Mouse (Mus musculus) erythroblast, embryonic 14.5 days (primary cell): ENCODE measurements around the gene Gapt. TPM values are rescaled to one million over a fixed set of nuclear protein-coding genes. Genes with fewer than 3 reads are reported as not detected.
A peak's percentile ranks its signal among the peaks of the same experiment; 100 is the strongest.
"Not testable (repeated sequence)": the region's sequence is repeated elsewhere in the genome, so short reads cannot be mapped to it uniquely, and the experiment has no call there.

Experiments
- H3K27me3 ChIP-seq: 2 replicates; pipeline ENCODE4 v1.6.1; 2012; ENCODE audit warnings: inconsistent platforms; ENCODE audit not compliant: control insufficient read depth
- H3K36me3 ChIP-seq: 2 replicates; pipeline ENCODE4 v1.6.1; 2012; ENCODE audit warnings: mild to moderate bottlenecking, inconsistent platforms; ENCODE audit not compliant: control insufficient read depth
- H3K4me1 ChIP-seq: 2 replicates; pipeline ENCODE4 v1.6.1; 2012; ENCODE audit warnings: inconsistent platforms; ENCODE audit not compliant: control insufficient read depth
- H3K4me3 ChIP-seq: replicated peaks from 2 replicates; pipeline ENCODE3; 2012; ENCODE audit warnings: moderate library complexity, mild to moderate bottlenecking, inconsistent platforms
- H3K9me3 ChIP-seq: 2 replicates; pipeline ENCODE4 v1.6.1; 2012; ENCODE audit warnings: low read length, inconsistent platforms, mixed read lengths; ENCODE audit not compliant: control insufficient read depth
- GATA1 ChIP-seq: IDR thresholded peaks from 2 replicates; pipeline ENCODE4 v1.6.1; 2012; ENCODE audit warnings: low read length, inconsistent platforms, mixed read lengths
- TAL1 ChIP-seq: IDR thresholded peaks from 3 replicates; pipeline ENCODE4 v1.6.1; 2012; ENCODE audit warnings: low read length, inconsistent platforms, mixed read lengths
- polyA plus RNA-seq: library from polyadenylated mRNA; stranded (reverse); fragments of >175 nt; gene quantifications from 2 replicates; pipeline ENCODE4 v1.2.3, GENCODE M21; 2012

Gene Gapt
- polyA plus RNA-seq = not detected in 2 replicates

DNA sequence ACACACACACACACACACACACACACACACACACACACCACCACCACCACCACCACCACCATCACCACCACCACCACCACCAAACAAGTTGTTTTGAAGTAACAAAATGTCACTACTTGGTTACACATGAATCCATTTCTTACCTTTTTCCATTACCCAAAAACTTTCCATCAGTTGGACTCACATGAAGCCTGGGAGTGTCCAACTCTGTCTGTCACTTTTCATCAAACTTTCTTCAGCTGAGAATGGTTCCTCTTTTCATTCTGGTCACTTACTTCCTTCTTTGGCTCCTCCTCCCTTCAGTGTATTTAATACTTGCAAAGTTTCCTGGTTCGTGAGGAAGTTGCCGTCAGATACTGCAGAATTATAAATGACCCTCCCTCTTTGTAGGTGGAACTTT, at the start of gene Gapt:
Gapt (minus strand) TSS at position 259 of the 400 bp plus-strand sequence.
- H3K4me3 ChIP-seq = no peak within 1 kb of the TSS
- TF ChIP-seq GATA1 (no peak), TAL1 (no peak)
- no peaks in the 10 kb centered on the region for H3K4me1 ChIP-seq
- no peaks in the 10 kb centered on the region for H3K36me3 ChIP-seq
- no peaks in the 10 kb centered on the region for H3K27me3 ChIP-seq
- H3K9me3 ChIP-seq = peaks cover 2% of the 10 kb centered on the region; the same call in 1 of the 2 replicates

DNA sequence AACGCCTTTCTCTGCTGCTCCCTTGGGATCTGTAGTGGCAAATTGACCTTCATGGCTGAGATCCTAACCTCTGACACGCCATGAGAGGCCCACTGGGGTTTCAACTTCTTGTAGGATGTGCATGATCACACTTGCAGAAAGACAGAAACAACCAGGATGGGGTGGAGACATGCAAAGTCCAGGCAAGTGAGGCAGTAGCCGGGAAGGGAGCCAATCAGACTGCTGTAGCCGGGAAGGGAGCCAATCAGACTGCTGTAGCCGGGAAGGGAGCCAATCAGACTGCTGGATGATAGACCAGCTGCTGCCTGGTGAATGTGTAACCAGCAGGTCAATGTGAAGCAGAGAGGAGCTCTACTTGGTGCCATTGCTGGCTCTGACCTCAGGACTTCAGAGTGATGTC, 49.2 kb upstream of the Gapt start:
- Histone ChIP-seq H3K4me3 (no peak overlapping the region), H3K9me3 (no peaks in the 10 kb centered on the region), H3K27me3 (no peaks in the 10 kb centered on the region), H3K36me3 (no peaks in the 10 kb centered on the region), H3K4me1 (no peaks in the 10 kb centered on the region)
- no peak for TF ChIP-seq GATA1
- TF ChIP-seq TAL1 = no peak

DNA sequence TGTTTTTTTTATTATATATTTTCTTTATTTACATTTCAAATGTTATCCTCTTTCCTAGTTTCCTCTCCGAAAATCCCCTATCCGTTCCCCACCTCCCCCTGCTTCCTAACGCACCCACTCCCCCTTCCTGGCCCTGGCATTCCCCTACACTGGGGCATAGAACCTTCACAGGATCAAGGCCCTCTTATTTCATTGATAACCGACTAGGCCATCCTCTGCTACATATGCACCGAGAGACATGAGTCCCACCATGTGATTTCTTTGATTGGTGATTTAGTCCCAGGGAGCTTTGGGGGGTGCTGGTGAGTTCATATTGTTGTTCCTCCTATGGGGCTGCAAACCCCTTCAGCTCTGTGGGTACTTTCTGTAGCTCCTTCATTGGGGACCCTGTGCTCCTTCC, 47.7 kb upstream of the Gapt start:
- not testable (repeated sequence) for H3K9me3 ChIP-seq

DNA sequence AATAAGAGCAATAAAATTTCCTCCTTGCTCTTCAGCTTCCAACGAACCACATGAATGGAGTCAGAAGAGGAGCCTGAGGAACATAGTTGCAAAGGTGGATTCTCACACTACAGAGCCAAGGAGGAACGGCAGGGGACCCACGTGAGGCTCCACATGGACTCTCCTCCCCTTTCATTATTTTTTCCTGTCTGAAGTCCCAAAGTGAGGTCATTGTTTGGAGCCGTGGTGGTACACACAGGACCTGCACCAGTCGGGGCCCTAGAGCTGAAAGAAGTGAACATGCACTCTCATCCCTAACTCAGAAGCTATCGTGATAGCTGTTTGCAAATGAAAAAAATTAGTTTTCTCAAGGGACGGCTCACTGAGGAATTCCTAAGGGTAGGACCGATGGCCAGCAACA, 47.1 kb upstream of the Gapt start:
- Histone ChIP-seq H3K36me3 (no peaks in the 10 kb centered on the region; the same call in 1 of the 2 replicates), H3K27me3 (no peaks in the 10 kb centered on the region), H3K9me3 (no peaks in the 10 kb centered on the region), H3K4me3 (no peak overlapping the region), H3K4me1 (no peaks in the 10 kb centered on the region)
- no peak for TF ChIP-seq GATA1
- TF ChIP-seq TAL1 = no peak

More for the DNA sequence above, 47.7 kb upstream of the Gapt start:
- H3K4me1 ChIP-seq, H3K27me3 ChIP-seq, H3K36me3 ChIP-seq, H3K4me3 ChIP-seq: not testable (repeated sequence)

DNA sequence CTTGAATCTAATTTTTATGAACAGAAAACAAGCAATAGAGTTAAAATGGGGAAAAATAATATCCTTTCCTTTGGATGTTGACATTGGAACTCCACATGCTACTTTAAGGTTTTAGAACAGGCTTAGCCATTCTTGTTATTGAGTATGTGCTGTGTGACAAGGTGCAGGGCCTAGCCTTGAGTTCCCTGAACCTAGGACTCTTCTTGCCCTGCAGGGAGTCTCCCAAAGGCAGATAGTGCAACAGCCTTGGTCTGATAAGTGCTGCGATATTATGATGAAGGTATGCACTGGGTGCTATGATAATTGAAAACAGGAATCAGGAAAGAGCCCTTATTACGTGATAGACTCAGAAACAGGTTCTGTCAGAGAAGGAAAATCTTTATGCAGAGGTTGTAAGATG, 44.9 kb upstream of the Gapt start:
- H3K27me3 ChIP-seq = peaks cover 2% of the 10 kb centered on the region
- H3K4me3 ChIP-seq = no peak overlapping the region
- H3K36me3 ChIP-seq = no peaks in the 10 kb centered on the region; the same call in 1 of the 2 replicates
- H3K4me1 ChIP-seq = no peaks in the 10 kb centered on the region
- no peaks in the 10 kb centered on the region for H3K9me3 ChIP-seq
- no peak for TF ChIP-seq TAL1
- no peak for TF ChIP-seq GATA1

DNA sequence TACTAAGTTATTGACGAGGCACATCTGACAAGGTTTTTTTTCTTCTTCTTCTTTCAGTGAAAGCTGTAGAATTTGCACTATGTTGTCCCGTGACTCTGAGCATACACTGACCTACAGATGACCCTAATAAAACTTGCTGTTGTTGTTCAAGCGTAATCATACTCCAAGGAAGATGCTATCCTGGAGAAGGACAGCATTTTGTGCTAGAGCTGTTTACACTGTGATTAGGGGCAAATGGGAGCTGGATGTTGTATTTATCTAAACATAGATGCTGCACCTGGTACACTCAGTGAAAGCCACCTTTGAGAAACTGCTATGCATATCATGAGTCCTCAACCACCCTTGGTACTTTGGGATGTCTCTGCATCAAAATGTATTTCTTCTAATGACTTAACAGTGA, 44.4 kb upstream of the Gapt start:
- no peaks in the 10 kb centered on the region for H3K9me3 ChIP-seq

DNA sequence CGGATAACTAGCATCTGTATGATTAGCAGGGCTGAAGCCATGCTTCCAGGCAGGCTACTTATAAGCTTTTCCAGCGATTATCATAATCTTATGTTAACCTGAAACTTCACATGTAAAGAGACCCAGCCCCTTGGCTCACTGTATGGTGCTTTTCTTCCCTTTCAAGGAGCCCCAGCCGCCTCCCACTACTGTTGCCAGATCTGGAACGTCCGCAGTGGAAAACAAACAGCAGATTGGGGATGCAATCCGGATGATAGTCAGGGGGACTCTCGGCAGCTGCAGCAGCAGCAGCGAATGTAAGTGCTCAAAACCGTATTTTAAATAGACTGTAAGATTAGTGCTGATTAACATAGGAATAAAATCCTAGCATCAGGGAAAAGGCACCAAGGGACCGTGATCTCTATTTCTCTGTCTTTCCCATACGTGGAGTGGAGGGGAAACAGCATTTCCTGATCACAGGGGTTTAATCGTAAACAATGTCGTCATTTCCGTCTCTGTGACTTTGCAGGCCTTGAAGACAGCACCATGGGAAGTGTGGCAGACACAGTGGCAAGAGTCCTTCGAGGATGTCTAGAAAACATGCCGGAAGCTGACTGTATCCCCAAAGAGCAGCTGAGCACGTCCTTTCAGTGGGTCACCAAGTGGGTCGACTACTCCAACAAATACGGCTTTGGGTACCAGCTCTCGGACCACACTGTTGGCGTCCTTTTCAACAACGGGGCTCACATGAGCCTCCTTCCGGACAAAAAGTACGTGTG, 41.7 kb upstream of the Gapt start:
- Histone ChIP-seq H3K36me3 (no peaks in the 10 kb centered on the region; the same call in 1 of the 2 replicates), H3K27me3 (peaks cover 33% of the 10 kb centered on the region), H3K9me3 (peaks cover 2% of the 10 kb centered on the region; the same call in 1 of the 2 replicates), H3K4me3 (no peak overlapping the region), H3K4me1 (peaks cover 13% of the 10 kb centered on the region)
- no peak for TF ChIP-seq TAL1
- no peak for TF ChIP-seq GATA1

More for the DNA sequence above, 44.4 kb upstream of the Gapt start:
- TF ChIP-seq TAL1 (no peak), GATA1 (no peak)
- Histone ChIP-seq H3K36me3 (no peaks in the 10 kb centered on the region; the same call in 1 of the 2 replicates), H3K4me3 (no peak overlapping the region), H3K27me3 (peaks cover 6% of the 10 kb centered on the region), H3K4me1 (no peaks in the 10 kb centered on the region)

DNA sequence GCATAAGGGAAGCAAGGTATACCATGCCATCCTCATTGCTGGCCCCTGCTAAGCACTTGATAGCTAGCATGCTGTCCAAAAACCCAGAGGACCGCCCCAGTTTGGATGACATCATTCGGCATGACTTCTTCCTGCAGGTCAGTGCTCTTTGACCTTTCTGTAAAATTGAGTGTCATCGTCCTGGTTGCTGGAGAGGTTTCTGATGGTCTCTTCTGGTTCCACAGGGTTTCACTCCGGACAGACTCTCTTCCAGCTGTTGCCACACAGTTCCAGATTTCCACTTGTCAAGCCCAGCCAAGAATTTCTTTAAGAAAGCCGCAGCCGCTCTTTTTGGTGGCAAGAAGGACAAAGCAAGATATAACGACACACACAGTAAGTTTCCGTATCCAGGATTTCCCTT, 40.8 kb upstream of the Gapt start:
- TF ChIP-seq GATA1 = no peak
- no peak for TF ChIP-seq TAL1
- H3K4me1 ChIP-seq = peaks cover 13% of the 10 kb centered on the region
- peaks cover 2% of the 10 kb centered on the region; the same call in 1 of the 2 replicates for H3K9me3 ChIP-seq
- no peak overlapping the region for H3K4me3 ChIP-seq
- H3K27me3 ChIP-seq = peaks cover 38% of the 10 kb centered on the region
- no peaks in the 10 kb centered on the region; the same call in 1 of the 2 replicates for H3K36me3 ChIP-seq

DNA sequence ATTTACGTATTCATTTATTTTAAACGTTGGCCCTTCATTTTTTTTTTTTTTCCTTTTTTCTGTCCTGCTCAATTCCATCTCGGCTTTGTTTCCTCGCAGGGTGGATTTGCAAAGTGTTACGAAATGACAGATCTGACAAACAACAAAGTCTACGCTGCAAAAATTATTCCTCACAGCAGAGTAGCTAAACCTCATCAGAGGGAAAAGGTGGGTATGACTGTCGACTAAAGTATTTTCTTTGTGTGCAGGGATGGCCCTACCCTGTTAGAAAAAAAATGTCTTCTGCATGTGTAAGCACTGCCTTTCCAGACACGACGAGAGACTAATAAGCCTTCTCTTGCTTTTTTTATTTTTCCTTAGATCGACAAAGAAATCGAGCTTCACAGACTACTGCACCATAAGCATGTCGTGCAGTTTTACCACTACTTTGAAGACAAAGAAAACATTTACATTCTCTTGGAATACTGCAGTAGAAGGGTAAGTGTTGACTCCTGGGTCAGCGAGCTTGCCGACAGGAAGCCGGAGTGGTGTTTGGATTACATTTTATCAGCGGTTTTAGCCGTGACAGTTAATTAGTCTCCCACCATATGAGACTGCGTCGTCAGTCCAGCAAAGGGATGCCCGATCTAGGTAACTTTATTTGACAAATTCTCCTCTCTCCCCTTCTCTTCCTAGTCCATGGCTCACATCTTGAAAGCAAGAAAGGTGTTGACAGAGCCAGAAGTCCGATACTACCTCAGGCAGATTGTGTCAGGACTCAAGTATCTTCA, 39.1 kb upstream of the Gapt start:
- Histone ChIP-seq H3K27me3 (peaks cover 40% of the 10 kb centered on the region), H3K9me3 (peaks cover 2% of the 10 kb centered on the region; the same call in 1 of the 2 replicates), H3K4me1 (peaks cover 13% of the 10 kb centered on the region), H3K4me3 (peak overlapping the region; percentile 16), H3K36me3 (no peaks in the 10 kb centered on the region; the same call in 1 of the 2 replicates)
- TF ChIP-seq TAL1 (no peak), GATA1 (no peak)
